Mouse (Mus musculus) lung, embryonic 15.5 days (tissue): ENCODE results near the gene Trim61. TPM values are rescaled to one million over a fixed set of nuclear protein-coding genes. Genes with fewer than 3 reads are reported as not detected.

Experiments
- ATAC-seq: fragments of 200-750 bp; cut with Nextera tagmentation; 2 replicates; pipeline ENCODE4 v1.8.0; 2017; ENCODE audit warnings: moderate number of reproducible peaks, borderline replicate concordance; ENCODE audit not compliant: low FRiP score, low TSS enrichment; ENCODE audit errors: extremely low read depth
- H3K27ac ChIP-seq: fragments of 300-500 bp; sonication (generic); 2 replicates; pipeline ENCODE4 v1.5.1; 2015; ENCODE audit warnings: moderate library complexity, mild to moderate bottlenecking, inconsistent platforms
- H3K27me3 ChIP-seq: fragments of 300-500 bp; sonication (generic); 2 replicates; pipeline ENCODE4 v1.6.1; 2015; ENCODE audit warnings: inconsistent platforms
- H3K36me3 ChIP-seq: fragments of 300-500 bp; sonication (generic); 2 replicates; pipeline ENCODE4 v1.6.1; 2015; ENCODE audit warnings: inconsistent platforms
- H3K4me1 ChIP-seq: fragments of 300-500 bp; sonication (generic); 2 replicates; pipeline ENCODE4 v1.6.1; 2015; ENCODE audit warnings: inconsistent platforms
- H3K4me2 ChIP-seq: fragments of 300-500 bp; sonication (generic); 2 replicates; pipeline ENCODE4 v1.6.1; 2015; ENCODE audit warnings: inconsistent platforms, mild to moderate bottlenecking, moderate library complexity
- H3K4me3 ChIP-seq: fragments of 300-500 bp; sonication (generic); 2 replicates; pipeline ENCODE4 v1.5.1; 2015; ENCODE audit warnings: mild to moderate bottlenecking, inconsistent platforms
- H3K9ac ChIP-seq: fragments of 300-500 bp; sonication (generic); 2 replicates; pipeline ENCODE4 v1.6.1; 2015; ENCODE audit warnings: inconsistent platforms
- H3K9me3 ChIP-seq: fragments of 300-500 bp; sonication (generic); 2 replicates; pipeline ENCODE4 v1.6.1; 2016; ENCODE audit warnings: inconsistent platforms
- WGBS: fragments of 180-500 bp; shearing (Covaris S2); methylation state at CpG from one replicate; pipeline ENCODE4 v1.1.7; 2015; 5-methylcytosine and 5-hydroxymethylcytosine counted together
- polyA plus RNA-seq: library from polyadenylated mRNA; unstranded; fragments of >200 nt; fragmentation: Nextera tagmentation; extraction: Ambion mirVana; gene quantifications from 2 replicates; pipeline ENCODE4 v1.2.1, GENCODE M21; 2015

Trim61 gene
- not detected in 2 replicates for polyA plus RNA-seq

- H3K36me3 ChIP-seq, result no peaks in the 10 kb centered on the region
- H3K27ac ChIP-seq, result no peak within 1 kb of the TSS
- no peaks in the 10 kb centered on the region for H3K27me3 ChIP-seq
- no peaks in the 10 kb centered on the region for H3K4me1 ChIP-seq
- H3K4me3 ChIP-seq, result no peak within 1 kb of the TSS
- WGBS, result 86% methylated on average over 8 of the region's 8 CpGs
- H3K9me3 ChIP-seq, result no peaks in the 10 kb centered on the region
- ATAC-seq, result no peak
- no peak within 1 kb of the TSS for H3K4me2 ChIP-seq
- H3K9ac ChIP-seq, result no peak within 1 kb of the TSS
These were observed at the start of gene Trim61, which contains the start of gene Trim60 for GRCm38 (mm10) chr8:65018423-65018822. Gene Trim61, minus strand, starts transcription at chr8:65018523. Gene Trim60, minus strand, starts transcription at chr8:65018584.

GRCm38 (mm10) chr8:65067694-65068472 lies 49.6 kb upstream of the Trim61 start:
- Histone ChIP-seq H3K4me2 (no peak overlapping the region), H3K9me3 (no peaks in the 10 kb centered on the region), H3K27me3 (no peaks in the 10 kb centered on the region), H3K4me3 (no peak overlapping the region), H3K27ac (no peak overlapping the region), H3K4me1 (no peaks in the 10 kb centered on the region), H3K36me3 (no peaks in the 10 kb centered on the region), H3K9ac (no peak overlapping the region)
- 48% methylated on average over 10 of the region's 10 CpGs for whole genome bisulfite sequencing
- ATAC-seq, result no peak

GRCm38 (mm10) chr8:65067031-65067430 lies 48.7 kb upstream of the Trim61 start:
- ATAC-seq, result no peak

GRCm38 (mm10) chr8:65065622-65066021 lies 47.3 kb upstream of the Trim61 start:
- ATAC-seq, result no peak
- Histone ChIP-seq H3K9ac (no peak overlapping the region), H3K27me3 (no peaks in the 10 kb centered on the region), H3K9me3 (no peaks in the 10 kb centered on the region), H3K4me2 (no peak overlapping the region), H3K4me1 (no peaks in the 10 kb centered on the region), H3K4me3 (no peak overlapping the region), H3K36me3 (no peaks in the 10 kb centered on the region), H3K27ac (no peak overlapping the region)
- WGBS, result 98% methylated on average over 3 of the region's 3 CpGs

More at GRCm38 (mm10) chr8:65067031-65067430, 48.7 kb upstream of the Trim61 start:
- WGBS, result 90% methylated on average over 4 of the region's 4 CpGs
- no peak overlapping the region for H3K4me2 ChIP-seq
- no peaks in the 10 kb centered on the region for H3K27me3 ChIP-seq
- H3K36me3 ChIP-seq, result no peaks in the 10 kb centered on the region
- no peak overlapping the region for H3K4me3 ChIP-seq
- no peak overlapping the region for H3K27ac ChIP-seq
- no peaks in the 10 kb centered on the region for H3K9me3 ChIP-seq
- no peak overlapping the region for H3K9ac ChIP-seq
- no peaks in the 10 kb centered on the region for H3K4me1 ChIP-seq

- WGBS, result 66% methylated on average over 2 of the region's 2 CpGs
- no peak for ATAC-seq
- no peaks in the 10 kb centered on the region for H3K9me3 ChIP-seq
These were observed 45.7 kb upstream of the Trim61 start for GRCm38 (mm10) chr8:65064071-65064470.

GRCm38 (mm10) chr8:65062195-65062594 lies 43.9 kb upstream of the Trim61 start:
- H3K27me3 ChIP-seq, result no peaks in the 10 kb centered on the region
- H3K4me1 ChIP-seq, result no peaks in the 10 kb centered on the region
- 82% methylated on average over 4 of the region's 4 CpGs for WGBS
- H3K4me3 ChIP-seq, result no peak overlapping the region
- H3K9me3 ChIP-seq, result no peaks in the 10 kb centered on the region
- H3K36me3 ChIP-seq, result no peaks in the 10 kb centered on the region
- H3K9ac ChIP-seq, result no peak overlapping the region
- H3K27ac ChIP-seq, result no peak overlapping the region
- no peak for ATAC-seq
- no peak overlapping the region for H3K4me2 ChIP-seq

More at GRCm38 (mm10) chr8:65064071-65064470, 45.7 kb upstream of the Trim61 start:
- Histone ChIP-seq H3K4me1 (no peaks in the 10 kb centered on the region), H3K36me3 (no peaks in the 10 kb centered on the region), H3K27ac (no peak overlapping the region), H3K27me3 (no peaks in the 10 kb centered on the region), H3K4me3 (no peak overlapping the region), H3K4me2 (no peak overlapping the region), H3K9ac (no peak overlapping the region)

GRCm38 (mm10) chr8:65056722-65057121 lies 38.4 kb upstream of the Trim61 start:
- no peak overlapping the region for H3K4me2 ChIP-seq
- ATAC-seq, result no peak
- no peaks in the 10 kb centered on the region for H3K9me3 ChIP-seq
- no peak overlapping the region for H3K4me3 ChIP-seq
- no peaks in the 10 kb centered on the region for H3K36me3 ChIP-seq
- H3K27me3 ChIP-seq, result no peaks in the 10 kb centered on the region
- H3K27ac ChIP-seq, result no peak overlapping the region
- no peaks in the 10 kb centered on the region for H3K4me1 ChIP-seq
- WGBS, result 82% methylated on average over 4 of the region's 4 CpGs
- no peak overlapping the region for H3K9ac ChIP-seq

- H3K4me1 ChIP-seq, result no peaks in the 10 kb centered on the region
These were observed 35.6 kb upstream of the Trim61 start for GRCm38 (mm10) chr8:65053968-65054367.

GRCm38 (mm10) chr8:65053554-65053953 lies 35.2 kb upstream of the Trim61 start:
- no peaks in the 10 kb centered on the region for H3K4me1 ChIP-seq
- no peaks in the 10 kb centered on the region for H3K27me3 ChIP-seq
- WGBS, result 89% methylated on average over 3 of the region's 3 CpGs
- no peak overlapping the region for H3K27ac ChIP-seq
- H3K4me3 ChIP-seq, result no peak overlapping the region
- H3K4me2 ChIP-seq, result no peak overlapping the region
- no peaks in the 10 kb centered on the region for H3K36me3 ChIP-seq
- no peak for ATAC-seq
- no peaks in the 10 kb centered on the region for H3K9me3 ChIP-seq
- H3K9ac ChIP-seq, result no peak overlapping the region

More at GRCm38 (mm10) chr8:65053968-65054367, 35.6 kb upstream of the Trim61 start:
- H3K9me3 ChIP-seq, result no peaks in the 10 kb centered on the region
- no peaks in the 10 kb centered on the region for H3K27me3 ChIP-seq
- no peaks in the 10 kb centered on the region for H3K36me3 ChIP-seq
- no peak overlapping the region for H3K4me3 ChIP-seq
- 77% methylated on average over 5 of the region's 5 CpGs for WGBS
- no peak for ATAC-seq
- H3K9ac ChIP-seq, result no peak overlapping the region
- no peak overlapping the region for H3K4me2 ChIP-seq
- H3K27ac ChIP-seq, result no peak overlapping the region

GRCm38 (mm10) chr8:65047801-65048200 lies 29.5 kb upstream of the Trim61 start:
- 75% methylated on average over 4 of the region's 4 CpGs for WGBS

GRCm38 (mm10) chr8:65047193-65047592 lies 28.9 kb upstream of the Trim61 start:
- ATAC-seq, result no peak
- Histone ChIP-seq H3K36me3 (no peaks in the 10 kb centered on the region), H3K9me3 (no peaks in the 10 kb centered on the region), H3K27ac (no peak overlapping the region), H3K4me1 (0 out of 2 replicates have a peak, but pooled peaks cover 6% of the 10 kb centered on the region), H3K4me3 (no peak overlapping the region), H3K4me2 (no peak overlapping the region), H3K27me3 (no peaks in the 10 kb centered on the region), H3K9ac (no peak overlapping the region)
- WGBS, result 92% methylated on average over 4 of the region's 4 CpGs

More at GRCm38 (mm10) chr8:65047801-65048200, 29.5 kb upstream of the Trim61 start:
- no peak overlapping the region for H3K4me3 ChIP-seq
- no peaks in the 10 kb centered on the region for H3K36me3 ChIP-seq
- no peaks in the 10 kb centered on the region for H3K27me3 ChIP-seq
- 0 out of 2 replicates have a peak, but pooled peaks cover 6% of the 10 kb centered on the region for H3K4me1 ChIP-seq
- H3K27ac ChIP-seq, result no peak overlapping the region
- ATAC-seq, result no peak
- H3K9ac ChIP-seq, result no peak overlapping the region
- H3K4me2 ChIP-seq, result no peak overlapping the region
- H3K9me3 ChIP-seq, result no peaks in the 10 kb centered on the region

- Histone ChIP-seq H3K9me3 (no peaks in the 10 kb centered on the region), H3K4me1 (0 out of 2 replicates have a peak, but pooled peaks cover 6% of the 10 kb centered on the region), H3K4me2 (peak overlapping the region; percentile 29; the same call in 1 of the 2 replicates), H3K4me3 (no peak overlapping the region), H3K36me3 (no peaks in the 10 kb centered on the region), H3K27me3 (no peaks in the 10 kb centered on the region), H3K27ac (no peak overlapping the region), H3K9ac (no peak overlapping the region)
- peak; percentile 55; the same call in 1 of the 2 replicates for ATAC-seq
- 39% methylated on average over 5 of the region's 5 CpGs for WGBS
These were observed 28.2 kb upstream of the Trim61 start for GRCm38 (mm10) chr8:65046565-65046964.
